Mouse (Mus musculus): Measurements from ENCODE around the gene Camk1d.

DNA sequence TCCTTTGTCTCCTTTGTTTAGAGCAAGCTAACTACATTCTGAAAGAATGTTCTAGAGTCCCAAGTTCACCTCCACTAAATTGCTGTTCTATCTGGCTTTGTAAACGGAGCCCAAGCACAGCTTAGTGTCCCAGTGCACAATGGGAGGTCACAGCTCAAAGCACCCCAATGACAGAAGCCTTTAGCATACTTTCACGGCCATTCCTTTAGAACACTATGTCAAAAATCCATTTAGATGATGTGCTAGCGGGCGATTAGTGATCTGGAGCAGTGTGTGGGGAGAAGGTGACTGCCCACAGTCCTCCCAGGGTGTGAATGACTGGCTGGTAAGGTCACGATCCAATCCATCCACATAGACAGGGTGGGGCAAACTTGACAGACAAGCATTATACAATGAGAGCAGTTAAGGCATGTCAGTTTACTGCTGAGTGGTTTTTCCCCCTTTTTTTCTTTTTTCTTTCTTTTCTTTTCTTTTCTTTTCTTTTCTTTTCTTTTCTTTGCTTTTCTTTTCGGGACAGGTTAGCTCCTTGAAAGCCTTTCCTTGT lies 341.4 kb downstream of the Camk1d start:
- TF ChIP-seq CTCF (IDR thresholded peaks at IDR 0.05; ENCODE audit: control insufficient read depth, insufficient read depth, insufficient replicate concordance, low read depth, low read length): no peak
- TF ChIP-seq POLR2A (IDR thresholded peaks at IDR 0.05; ENCODE audit: control insufficient read depth, low read depth, low read length): no peak

Measured in testis, adult 2 months (tissue).